Mouse (Mus musculus) cortical plate, adult 2 months (tissue): Measurements from ENCODE around the gene Rab15.

Experiments
- CTCF ChIP-seq: fragments of 200-500 bp; IDR thresholded peaks from 2 replicates; pipeline ENCODE4 v1.5.1; 2011; ENCODE audit warnings: mild to moderate bottlenecking, control low read depth, low read length; ENCODE audit not compliant: insufficient read depth; ENCODE audit errors: extremely low read depth
- POLR2A ChIP-seq: fragments of 200-500 bp; IDR thresholded peaks from 2 replicates; pipeline ENCODE4 v1.6.1; 2011; ENCODE audit warnings: mild to moderate bottlenecking, low read length, control low read depth; ENCODE audit not compliant: insufficient read depth; ENCODE audit errors: extremely low read depth

GRCm38 (mm10) chr12:76770841-76771500 lies 51.7 kb downstream of the Rab15 start:
- TF ChIP-seq POLR2A: no peak
- no peak for TF ChIP-seq CTCF
